Mouse (Mus musculus): ENCODE results near the gene Agap2.

DNA sequence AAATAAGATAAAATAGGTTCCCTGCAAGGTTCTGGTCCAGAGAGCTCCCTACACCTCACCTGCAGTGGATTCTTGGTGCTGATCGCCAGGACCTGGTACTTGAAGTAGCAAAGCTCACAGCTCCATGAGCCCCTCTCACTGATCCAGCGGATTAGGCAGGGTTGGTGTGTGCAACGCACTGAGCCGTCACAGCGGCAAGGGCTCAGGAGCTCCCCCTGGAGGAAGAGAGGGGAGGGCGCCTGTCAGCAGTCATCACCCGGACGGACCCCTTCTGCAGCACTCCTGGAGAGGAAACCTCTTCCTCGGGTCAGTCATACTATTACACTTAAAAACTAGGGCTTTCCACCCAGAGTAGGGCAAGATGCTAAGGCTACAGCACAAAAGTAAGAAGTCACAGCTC, 16.9 kb upstream of the Agap2 start:
- TF ChIP-seq EP300 (IDR thresholded peaks at IDR 0.05): no peak
- TF ChIP-seq CTCF (IDR thresholded peaks at IDR 0.05): peak; percentile 94

Data from lung, postnatal 0 days (tissue).